Mouse (Mus musculus): ENCODE results near the gene Dmwd.

GRCm38 (mm10) chr7:19129396-19129795 is 53.4 kb downstream of the Dmwd start:
- no peak for TF ChIP-seq CTCF (IDR thresholded peaks at IDR 0.05)
- no peak for TF ChIP-seq EP300 (IDR thresholded peaks at IDR 0.05; ENCODE audit: insufficient read depth, low read depth, low read length)
- no peak for TF ChIP-seq POLR2A (IDR thresholded peaks at IDR 0.05; ENCODE audit: insufficient read depth, low read depth, low read length)
